Mouse (Mus musculus) heart, adult 2 months (tissue): ENCODE data around the gene Hapln2.

Source experiments
- CTCF ChIP-seq: fragments of 200-600 bp; IDR thresholded peaks from 2 replicates; pipeline ENCODE4 v1.8.1; 2022; ENCODE audit warnings: antibody characterized with exemption, mild to moderate bottlenecking, moderate library complexity
- POLR2A ChIP-seq: fragments of 200-500 bp; IDR thresholded peaks from 2 replicates; pipeline ENCODE4 v1.6.1; 2011; ENCODE audit warnings: mild to moderate bottlenecking, low read depth, low read length, control low read depth; ENCODE audit not compliant: insufficient read depth

GRCm38 (mm10) chr3:87996971-87997614, 30.3 kb downstream of the Hapln2 start:
- TF ChIP-seq POLR2A: no peak
- TF ChIP-seq CTCF: no peak
